Mouse (Mus musculus): ENCODE measurements around the gene Clmp.

DNA sequence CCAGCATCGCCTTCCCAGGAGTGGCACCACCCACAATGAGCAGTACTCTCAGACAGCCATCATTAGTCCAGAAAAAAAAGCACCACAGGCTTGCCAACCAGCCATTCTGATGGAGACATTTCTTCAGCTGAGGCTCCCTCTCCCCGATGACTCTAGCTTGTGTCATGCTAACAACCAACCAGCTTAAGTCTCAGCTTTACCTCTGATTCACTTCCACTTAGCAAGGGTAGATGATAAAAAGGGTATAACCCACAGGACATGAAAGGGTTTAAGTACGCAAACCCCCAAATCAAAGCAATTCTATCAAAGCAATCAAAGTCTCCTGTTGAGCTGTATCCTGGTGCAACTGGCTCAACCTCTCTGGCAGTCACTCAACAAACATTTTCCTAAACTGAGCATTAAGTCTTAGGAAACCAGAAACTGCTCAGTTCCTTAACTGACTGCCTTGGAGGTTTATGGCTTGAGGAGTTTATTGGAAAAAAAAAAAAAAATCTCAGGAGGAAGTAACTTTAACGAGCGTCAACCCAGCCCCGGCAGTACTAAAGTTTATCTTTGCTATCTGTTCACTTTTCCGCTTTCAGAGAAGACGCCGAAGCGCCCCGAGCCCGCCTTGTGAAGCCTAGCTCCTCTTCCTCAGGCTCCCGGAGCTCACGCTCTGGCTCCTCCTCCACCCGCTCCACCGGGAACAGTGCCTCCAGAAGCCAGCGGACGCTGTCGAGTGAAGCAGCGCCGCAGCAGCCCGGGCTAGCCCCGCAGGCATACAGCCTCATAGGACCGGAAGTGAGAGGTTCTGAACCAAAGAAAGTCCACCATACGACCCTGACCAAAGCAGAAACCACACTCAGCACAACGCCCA is 96.2 kb downstream of the Clmp start:
- TF ChIP-seq EP300 (IDR thresholded peaks at IDR 0.05; ENCODE audit: insufficient read depth, low read depth, low read length): no peak
- no peak for TF ChIP-seq CTCF (IDR thresholded peaks at IDR 0.05; ENCODE audit: low read depth, low read length)

All from ES-Bruce4 (cell line).